Mouse (Mus musculus): ENCODE measurements at regions not wholly inside any gene's neighbourhood (a gene's known extent, or its start where the extent isn't known, plus 50 kb on each side); places are given as distances from the start of the nearest gene placed in this dataset.
"Not testable (repeated sequence)": the region's sequence is repeated elsewhere in the genome, so short reads cannot be mapped to it uniquely, and the experiment has no call there.

GRCm38 (mm10) chr16:12800181-12800580, 309.3 kb upstream of the Ercc4 start:
- no peak for DNase-seq (ENCODE audit: extremely low read depth, low read depth)

DNA sequence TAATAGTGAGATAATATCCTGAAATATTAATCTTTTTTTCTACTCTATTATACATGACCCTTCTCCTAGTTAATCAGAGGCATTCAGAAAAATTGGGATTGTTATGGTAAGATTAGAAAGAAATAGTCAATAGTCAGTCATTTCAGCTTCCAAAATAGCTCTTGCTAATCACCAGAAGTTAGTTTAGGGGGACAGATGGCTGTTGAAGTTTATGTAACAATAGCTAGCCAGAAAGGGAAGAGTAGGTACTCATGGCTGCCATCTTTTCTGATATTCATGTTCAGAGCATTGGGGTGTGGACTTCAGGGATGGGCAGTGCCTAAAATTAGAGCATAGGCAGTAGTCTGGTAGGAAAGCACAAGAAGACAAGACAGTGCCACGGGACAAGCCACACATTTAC, 306.8 kb upstream of the Ercc4 start:
- DNase-seq (ENCODE audit: extremely low read depth, low read depth) = no peak

DNA sequence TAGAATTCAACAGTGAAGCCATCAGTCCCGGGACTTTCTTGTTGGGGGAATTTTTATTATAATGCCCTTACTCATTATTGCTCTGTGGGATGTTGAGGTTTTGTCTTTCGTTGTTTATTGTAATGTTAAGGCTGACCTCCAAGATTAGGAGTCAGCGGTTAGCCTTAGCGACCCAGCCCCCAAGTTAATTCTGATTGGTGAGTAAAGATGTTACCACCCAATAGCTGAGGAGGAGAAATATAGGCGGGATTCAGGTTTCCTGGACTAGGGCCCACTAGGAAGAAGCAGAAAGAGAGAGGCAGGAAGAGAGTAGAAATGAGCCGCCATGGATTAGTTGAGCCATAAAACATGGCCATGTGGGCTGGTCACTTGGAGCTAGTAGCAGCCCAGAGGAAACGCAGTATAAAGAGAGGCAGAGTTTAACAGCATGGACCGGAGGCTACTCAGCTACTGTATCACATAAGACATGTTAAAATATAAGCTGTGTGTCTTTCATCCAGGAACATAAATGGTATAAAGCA, 302.1 kb upstream of the Ercc4 start:
- no peak for DNase-seq (ENCODE audit: extremely low read depth, low read depth)

- DNase-seq (ENCODE audit: extremely low read depth, low read depth) = no peak
Measured at GRCm38 (mm10) chr16:12811088-12811487, 298.4 kb upstream of the Ercc4 start.

- no peak for DNase-seq (ENCODE audit: extremely low read depth, low read depth)
Measured at GRCm38 (mm10) chr16:12824646-12825045, 284.8 kb upstream of the Ercc4 start.

DNA sequence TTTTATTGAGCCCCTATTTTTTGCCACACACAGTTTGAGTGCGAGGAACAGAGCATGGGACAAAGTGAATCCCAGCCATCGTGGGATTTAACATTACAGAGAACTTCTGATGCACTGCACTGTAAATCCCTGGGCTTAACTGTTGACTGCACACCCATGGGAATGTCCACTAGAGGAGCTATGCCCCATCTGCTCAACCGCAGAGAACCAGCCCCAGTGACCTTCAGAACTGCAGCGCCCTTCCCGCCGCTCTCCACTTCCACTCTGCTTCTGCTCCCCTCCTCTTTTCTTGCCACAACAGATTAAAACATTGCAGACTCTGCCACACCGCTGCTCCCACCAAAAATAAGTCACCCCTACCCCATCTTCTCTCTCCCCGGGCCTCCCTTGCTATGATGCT, 283.3 kb upstream of the Ercc4 start:
- no peak for DNase-seq (ENCODE audit: extremely low read depth, low read depth)

DNA sequence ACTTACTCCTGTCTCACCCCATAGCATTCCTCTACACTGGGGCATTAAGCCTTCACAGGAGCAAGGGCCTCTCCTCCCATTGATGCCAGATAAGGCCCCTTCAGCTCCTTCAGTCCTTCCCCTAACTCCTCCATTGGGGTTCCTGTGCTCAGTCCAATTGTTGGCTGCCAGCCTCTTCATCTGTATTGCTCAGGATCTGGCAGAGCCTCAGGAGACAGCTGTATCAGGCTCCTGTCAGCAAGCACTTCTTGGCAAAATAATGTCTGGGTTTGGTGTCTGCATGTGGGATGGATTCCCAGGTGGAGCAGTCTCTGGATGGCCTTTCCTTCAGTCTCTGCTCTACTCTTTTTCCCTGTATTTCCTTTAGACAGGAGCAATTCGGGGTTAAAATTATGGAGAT, 278.2 kb upstream of the Ercc4 start:
- DNase-seq (ENCODE audit: extremely low read depth, low read depth) = not testable (repeated sequence)

- no peak for DNase-seq (ENCODE audit: extremely low read depth, low read depth)
Measured at GRCm38 (mm10) chr16:12856356-12856755, 253.1 kb upstream of the Ercc4 start.

GRCm38 (mm10) chr16:12859714-12860355, 249.6 kb upstream of the Ercc4 start:
- DNase-seq (ENCODE audit: extremely low read depth, low read depth) = no peak

GRCm38 (mm10) chr16:12862561-12862960, 246.9 kb upstream of the Ercc4 start:
- no peak for DNase-seq (ENCODE audit: extremely low read depth, low read depth)

GRCm38 (mm10) chr16:12878326-12878725, 231.2 kb upstream of the Ercc4 start:
- not testable (repeated sequence) for DNase-seq (ENCODE audit: extremely low read depth, low read depth)

- DNase-seq (ENCODE audit: extremely low read depth, low read depth) = no peak
Measured at GRCm38 (mm10) chr16:12880011-12880410, 229.5 kb upstream of the Ercc4 start.

DNA sequence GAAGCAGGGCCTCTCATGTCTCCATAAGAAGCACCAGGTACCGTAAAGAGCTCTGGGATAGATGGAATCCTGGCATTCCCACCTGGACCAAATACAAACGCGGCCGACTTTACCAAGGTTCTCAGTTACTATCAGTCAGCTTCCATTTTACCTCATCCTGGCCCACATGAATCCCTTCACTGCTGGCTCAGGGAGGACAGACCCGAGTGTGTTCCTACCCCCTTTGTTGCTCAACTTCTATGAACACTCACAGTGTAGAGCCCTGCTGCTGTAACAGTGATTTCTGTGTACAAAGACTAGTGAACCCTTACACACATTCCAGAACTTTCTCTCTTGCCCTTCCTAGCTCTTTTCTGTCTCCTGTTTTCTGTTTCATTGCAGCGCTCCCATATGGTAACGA, 229.0 kb upstream of the Ercc4 start:
- no peak for DNase-seq (ENCODE audit: extremely low read depth, low read depth)

DNA sequence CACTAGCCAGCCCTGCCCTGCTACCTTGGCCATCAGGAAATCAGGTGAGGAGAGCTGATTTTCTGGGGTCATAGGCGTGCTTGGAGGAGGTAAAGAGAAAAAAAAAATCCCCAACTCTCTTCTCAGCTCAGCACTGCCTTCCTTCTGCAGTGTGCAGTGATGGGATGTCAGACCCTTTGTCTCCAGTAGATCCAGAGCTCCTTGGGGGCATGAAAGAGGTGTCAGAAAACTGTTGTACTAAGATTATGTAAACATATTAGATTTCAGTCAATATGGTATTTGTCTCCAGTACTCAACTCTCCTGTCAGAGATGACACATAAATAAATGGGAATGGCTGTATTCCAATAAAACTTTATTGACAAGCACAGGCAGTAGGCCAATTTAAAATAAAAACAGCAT, 226.8 kb upstream of the Ercc4 start:
- no peak for DNase-seq (ENCODE audit: extremely low read depth, low read depth)

GRCm38 (mm10) chr16:12884556-12884955, 224.9 kb upstream of the Ercc4 start:
- DNase-seq (ENCODE audit: extremely low read depth, low read depth) = no peak

DNA sequence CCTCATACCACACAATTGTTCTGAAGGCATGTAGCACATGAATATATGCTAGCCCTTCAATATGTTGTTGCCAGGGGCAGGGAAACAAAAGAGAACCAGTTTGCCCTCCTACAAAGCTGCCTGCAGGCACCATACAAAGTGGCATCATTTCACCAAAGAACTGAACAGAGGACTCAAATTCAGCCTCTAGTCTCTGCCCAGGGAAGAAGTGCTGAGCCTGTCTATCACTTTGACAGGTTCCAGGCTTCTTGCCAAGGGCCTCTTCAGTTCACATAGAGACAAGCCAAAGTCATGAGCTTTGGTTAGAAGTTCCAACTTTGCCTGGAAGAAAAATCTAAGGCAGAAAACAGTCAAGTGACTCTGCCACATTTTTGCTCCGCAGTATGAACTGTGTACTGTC, 223.4 kb upstream of the Ercc4 start:
- DNase-seq (ENCODE audit: extremely low read depth, low read depth) = no peak

GRCm38 (mm10) chr16:12887381-12887780, 222.1 kb upstream of the Ercc4 start:
- no peak for DNase-seq (ENCODE audit: extremely low read depth, low read depth)

- DNase-seq (ENCODE audit: extremely low read depth, low read depth) = no peak
Measured at GRCm38 (mm10) chr16:12890094-12890493, 219.4 kb upstream of the Ercc4 start.

- no peak for DNase-seq (ENCODE audit: extremely low read depth, low read depth)
Measured at GRCm38 (mm10) chr16:12890545-12890944, 218.9 kb upstream of the Ercc4 start.

DNA sequence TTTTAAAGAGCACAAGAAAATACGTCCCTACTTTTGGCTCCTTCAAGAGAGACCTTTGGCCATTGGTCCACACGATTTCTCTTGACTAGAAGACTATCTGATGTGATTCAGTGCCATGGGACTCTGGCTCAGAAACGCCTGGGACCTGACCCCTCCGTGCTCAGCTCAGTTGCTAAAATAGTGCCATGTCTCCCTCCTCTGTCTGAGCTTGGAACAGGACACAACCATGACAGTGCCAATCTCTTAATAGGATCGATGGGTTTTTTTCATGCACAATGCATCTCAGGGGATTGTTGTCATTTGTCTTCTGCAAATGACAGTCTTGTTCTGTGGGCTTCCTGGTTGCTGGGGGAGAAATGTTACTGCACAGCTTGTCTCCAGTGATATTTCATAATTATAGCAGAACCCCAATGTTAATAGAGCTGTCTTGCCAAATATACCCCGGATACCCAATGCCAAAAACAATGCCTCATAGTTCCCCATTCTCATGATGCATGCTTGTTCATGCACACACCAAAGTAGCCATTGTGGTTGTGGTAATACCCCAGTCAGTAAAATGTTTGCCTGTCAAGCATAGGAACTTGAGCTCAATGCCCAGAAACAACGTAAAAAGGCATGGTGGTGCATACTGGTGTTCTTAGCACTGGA, 216.7 kb upstream of the Ercc4 start:
- DNase-seq (ENCODE audit: extremely low read depth, low read depth) = no peak

- DNase-seq (ENCODE audit: extremely low read depth, low read depth) = no peak
Measured at GRCm38 (mm10) chr16:12897267-12897666, 212.2 kb upstream of the Ercc4 start.

DNA sequence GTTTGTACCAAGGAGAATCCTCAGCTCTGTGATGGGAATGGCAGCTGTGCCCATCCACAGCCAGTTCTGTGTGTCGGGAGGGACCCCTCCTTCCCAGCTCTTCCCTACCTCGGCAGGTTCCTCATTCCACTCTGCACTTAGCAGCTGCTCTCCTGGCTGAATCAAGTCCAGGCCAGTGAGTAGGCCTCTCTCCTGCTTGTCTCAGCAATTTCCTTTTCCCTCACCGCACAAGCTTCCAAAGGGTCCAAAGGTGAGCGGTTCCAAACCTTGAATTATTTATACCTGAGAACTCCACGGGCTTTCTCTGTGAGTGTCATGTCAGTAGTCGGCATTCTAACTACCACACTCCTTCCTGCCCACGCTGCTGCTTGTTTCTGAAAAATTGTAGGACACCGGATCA, 208.8 kb upstream of the Ercc4 start:
- no peak for DNase-seq (ENCODE audit: extremely low read depth, low read depth)
